Mouse (Mus musculus) forebrain, embryonic 16.5 days (tissue): ENCODE measurements around the gene Tex2. TPM values are rescaled to one million over a fixed set of nuclear protein-coding genes. Genes with fewer than 3 reads are reported as not detected.

Source experiments
- ATAC-seq: fragments of 200-750 bp; cut with Nextera tagmentation; 2 replicates; pipeline ENCODE4 v1.8.0; 2017; ENCODE audit warnings: mild to moderate bottlenecking, moderate library complexity
- H3K27ac ChIP-seq: fragments of 300-500 bp; sonication (generic); 2 replicates; pipeline ENCODE4 v1.5.1; 2014; ENCODE audit warnings: low read length, control low read depth
- H3K27me3 ChIP-seq: fragments of 300-500 bp; sonication (generic); replicated peaks from 2 replicates; pipeline ENCODE4 v1.6.1; 2014; ENCODE audit warnings: low read length; ENCODE audit not compliant: control insufficient read depth, insufficient read depth
- H3K36me3 ChIP-seq: fragments of 300-500 bp; sonication (generic); 2 replicates; pipeline ENCODE4 v1.6.1; 2014; ENCODE audit not compliant: control insufficient read depth, insufficient read depth
- H3K4me1 ChIP-seq: fragments of 300-500 bp; sonication (generic); replicated peaks from 2 replicates; pipeline ENCODE4 v1.6.1; 2014; ENCODE audit warnings: low read length; ENCODE audit not compliant: control insufficient read depth, insufficient read depth
- H3K4me2 ChIP-seq: fragments of 300-500 bp; sonication (generic); 2 replicates; pipeline ENCODE4 v1.6.1; 2014; ENCODE audit warnings: mild to moderate bottlenecking, low read length, control low read depth
- H3K4me3 ChIP-seq: fragments of 300-500 bp; sonication (generic); replicated peaks from 2 replicates; pipeline ENCODE4 v1.5.1; 2014; ENCODE audit warnings: mild to moderate bottlenecking, low read length, control low read depth
- H3K9ac ChIP-seq: fragments of 300-500 bp; sonication (generic); replicated peaks from 2 replicates; pipeline ENCODE4 v1.6.1; 2014; ENCODE audit warnings: low read depth, low read length, control low read depth
- H3K9me3 ChIP-seq: fragments of 300-500 bp; sonication (generic); 2 replicates; pipeline ENCODE4 v1.6.1; 2016; ENCODE audit warnings: low read length; ENCODE audit not compliant: control insufficient read depth
- WGBS: fragments of 180-500 bp; shearing (Covaris S2); extraction: QIAGEN DNeasy Blood & Tissue Kit; methylation state at CpG from one replicate; pipeline ENCODE4 v1.1.7; 2014; 5-methylcytosine and 5-hydroxymethylcytosine counted together
- polyA plus RNA-seq: library from polyadenylated mRNA; unstranded; fragments of >200 nt; fragmentation: Nextera tagmentation; extraction: Ambion mirVana; gene quantifications from 2 replicates; pipeline ENCODE4 v1.2.1, GENCODE M21; 2015

The Tex2 gene
- polyA plus RNA-seq, 1 experiment from 2014 or later, result 20.3 TPM

GRCm38 (mm10) chr11:106527147-106527821 is 85.9 kb downstream of the Tex2 start:
- H3K27ac ChIP-seq, result no peak overlapping the region
- no peaks in the 10 kb centered on the region for H3K36me3 ChIP-seq
- no peak overlapping the region for H3K4me2 ChIP-seq
- H3K9ac ChIP-seq, result no peak overlapping the region
- no peaks in the 10 kb centered on the region for H3K27me3 ChIP-seq
- H3K4me1 ChIP-seq, result no peaks in the 10 kb centered on the region
- WGBS, result 42% methylated on average over 10 of the region's 10 CpGs
- no peaks in the 10 kb centered on the region for H3K9me3 ChIP-seq
- H3K4me3 ChIP-seq, result no peak overlapping the region
- no peak for ATAC-seq

GRCm38 (mm10) chr11:106522538-106522937 is 90.7 kb downstream of the Tex2 start:
- no peak overlapping the region for H3K9ac ChIP-seq
- 38% methylated on average over 3 of the region's 3 CpGs for WGBS
- no peak overlapping the region for H3K27ac ChIP-seq
- H3K36me3 ChIP-seq, result no peaks in the 10 kb centered on the region
- no peak overlapping the region for H3K4me3 ChIP-seq
- no peaks in the 10 kb centered on the region for H3K9me3 ChIP-seq
- H3K27me3 ChIP-seq, result no peaks in the 10 kb centered on the region
- no peak overlapping the region for H3K4me2 ChIP-seq
- H3K4me1 ChIP-seq, result no peaks in the 10 kb centered on the region; the same call in none of the 2 replicates
- no peak for ATAC-seq

GRCm38 (mm10) chr11:106521612-106522011 is 91.6 kb downstream of the Tex2 start:
- Histone ChIP-seq H3K36me3 (no peaks in the 10 kb centered on the region), H3K9ac (no peak overlapping the region), H3K9me3 (no peaks in the 10 kb centered on the region), H3K27ac (no peak overlapping the region), H3K4me1 (no peaks in the 10 kb centered on the region; the same call in none of the 2 replicates), H3K4me3 (no peak overlapping the region), H3K27me3 (no peaks in the 10 kb centered on the region), H3K4me2 (no peak overlapping the region)
- no peak for ATAC-seq
- 41% methylated on average over 4 of the region's 4 CpGs for WGBS

- 24% methylated on average over 3 of the region's 3 CpGs for WGBS
- Histone ChIP-seq H3K4me2 (no peak overlapping the region), H3K4me1 (no peaks in the 10 kb centered on the region; the same call in none of the 2 replicates), H3K27me3 (no peaks in the 10 kb centered on the region), H3K36me3 (no peaks in the 10 kb centered on the region), H3K4me3 (no peak overlapping the region), H3K9ac (no peak overlapping the region), H3K27ac (no peak overlapping the region), H3K9me3 (no peaks in the 10 kb centered on the region)
- no peak for ATAC-seq
Observed at GRCm38 (mm10) chr11:106520404-106520803, 92.8 kb downstream of the Tex2 start.

GRCm38 (mm10) chr11:106519519-106519918 is 93.7 kb downstream of the Tex2 start:
- Histone ChIP-seq H3K9me3 (no peaks in the 10 kb centered on the region), H3K9ac (no peak overlapping the region), H3K27ac (no peak overlapping the region), H3K4me2 (no peak overlapping the region), H3K36me3 (no peaks in the 10 kb centered on the region), H3K27me3 (no peaks in the 10 kb centered on the region), H3K4me3 (no peak overlapping the region), H3K4me1 (no peaks in the 10 kb centered on the region; the same call in none of the 2 replicates)
- no peak for ATAC-seq
- 38% methylated on average over 4 of the region's 4 CpGs for WGBS

GRCm38 (mm10) chr11:106518391-106518790 is 94.8 kb downstream of the Tex2 start:
- no peak for ATAC-seq
- Histone ChIP-seq H3K27ac (no peak overlapping the region), H3K4me1 (no peaks in the 10 kb centered on the region; the same call in none of the 2 replicates), H3K27me3 (no peaks in the 10 kb centered on the region), H3K9ac (no peak overlapping the region), H3K36me3 (no peaks in the 10 kb centered on the region), H3K4me3 (no peak overlapping the region), H3K9me3 (no peaks in the 10 kb centered on the region), H3K4me2 (no peak overlapping the region)
- WGBS, result 47% methylated on average over 4 of the region's 4 CpGs

- whole genome bisulfite sequencing, result 75% methylated on average over 16 of the region's 16 CpGs
- H3K4me1 ChIP-seq, result no peaks in the 10 kb centered on the region; the same call in 1 of the 2 replicates
- no peak overlapping the region for H3K4me3 ChIP-seq
- H3K9me3 ChIP-seq, result no peaks in the 10 kb centered on the region
- no peak overlapping the region for H3K4me2 ChIP-seq
- H3K27ac ChIP-seq, result no peak overlapping the region
- H3K27me3 ChIP-seq, result no peaks in the 10 kb centered on the region
- H3K36me3 ChIP-seq, result no peaks in the 10 kb centered on the region; the same call in 1 of the 2 replicates
- no peak for ATAC-seq
- H3K9ac ChIP-seq, result no peak overlapping the region
Observed at GRCm38 (mm10) chr11:106515079-106515745, 98.0 kb downstream of the Tex2 start.

GRCm38 (mm10) chr11:106514446-106514845 is 98.8 kb downstream of the Tex2 start:
- WGBS, result 58% methylated on average over 5 of the region's 5 CpGs
- no peak overlapping the region for H3K4me3 ChIP-seq
- no peaks in the 10 kb centered on the region for H3K4me1 ChIP-seq
- no peak overlapping the region for H3K9ac ChIP-seq
- no peaks in the 10 kb centered on the region for H3K9me3 ChIP-seq
- no peak overlapping the region for H3K27ac ChIP-seq
- ATAC-seq, result no peak
- H3K27me3 ChIP-seq, result no peaks in the 10 kb centered on the region
- no peak overlapping the region for H3K4me2 ChIP-seq
- no peaks in the 10 kb centered on the region; the same call in 1 of the 2 replicates for H3K36me3 ChIP-seq

- 32% methylated on average over 2 of the region's 2 CpGs for WGBS
- ATAC-seq, result no peak
- H3K36me3 ChIP-seq, result peaks cover 3% of the 10 kb centered on the region
Observed at GRCm38 (mm10) chr11:106513166-106513565, 100.1 kb downstream of the Tex2 start.

More at GRCm38 (mm10) chr11:106513166-106513565, 100.1 kb downstream of the Tex2 start:
- no peaks in the 10 kb centered on the region for H3K9me3 ChIP-seq
- H3K4me1 ChIP-seq, result no peaks in the 10 kb centered on the region
- H3K9ac ChIP-seq, result no peak overlapping the region
- no peak overlapping the region for H3K4me2 ChIP-seq
- no peaks in the 10 kb centered on the region for H3K27me3 ChIP-seq
- no peak overlapping the region for H3K4me3 ChIP-seq
- no peak overlapping the region for H3K27ac ChIP-seq
